ENCODE assay signal across 20 mouse cellular contexts in genomic region chr8:108183296-108183695, GRCm38 (mm10).
DNase-seq lines count a peak whose midpoint lies in the region; ATAC-seq and TF ChIP-seq lines count a peak whose summit lies in the region.
"Had no signal": no experiment of that assay in that cellular context is flagged by ENCODE, and none has a peak within 500 bp of the region (broad histone marks: within the 10 kb centered on the region; RNA-seq: fewer than 3 reads in every experiment).

No protein-coding gene starts in this region.

- DNase-seq in midbrain, embryonic 10.5 days (ENCODE audit: low spot score), result no peak
- DNase-seq in midbrain, postnatal 0 days (ENCODE audit: low spot score), result no peak
- DNase-seq in thymus, postnatal 25 days, result no peak
- no peak for DNase-seq in thymus, postnatal 0 days (ENCODE audit: low spot score)
- DNase-seq: adrenal gland, postnatal 14 days; cerebellum, adult 11-12 months; cerebellum, adult 9-10 months; cerebellum, postnatal 36 days; heart, adult 18-20 months; heart, postnatal 10 days; heart, postnatal 4 days had no signal

- no peaks in the 10 kb centered on the region for H3K9me3 ChIP-seq in hindbrain, embryonic 13.5 days
- no peaks in the 10 kb centered on the region for H3K9me3 ChIP-seq in hindbrain, embryonic 12.5 days (replicated peaks)
- H3K9me3 ChIP-seq in midbrain, embryonic 13.5 days, result no peaks in the 10 kb centered on the region
- H3K9me3 ChIP-seq in midbrain, embryonic 10.5 days (replicated peaks), result no peaks in the 10 kb centered on the region
- no peaks in the 10 kb centered on the region for H3K9me3 ChIP-seq in midbrain, postnatal 0 days (ENCODE audit: low read length)
- H3K9me3 ChIP-seq: embryonic facial prominence, embryonic 12.5 days; forebrain, embryonic 15.5 days; heart, embryonic 10.5 days; hindbrain, embryonic 15.5 days had no signal

- ATAC-seq in hindbrain, embryonic 13.5 days (ENCODE audit: low FRiP score), result no peak
- no peak for ATAC-seq in hindbrain, embryonic 12.5 days (ENCODE audit: low FRiP score)
- ATAC-seq in midbrain, embryonic 13.5 days, result no peak
- ATAC-seq in midbrain, postnatal 0 days (ENCODE audit: low FRiP score), result no peak
- ATAC-seq: activated CD4-positive, CD25-positive, alpha-beta regulatory T cell, adult 4 months; forebrain, embryonic 15.5 days; Patski had no signal

- H3K27ac ChIP-seq in hindbrain, embryonic 13.5 days, result peak overlapping the region; percentile 63; the same call in 1 of the 2 replicates
- H3K27ac ChIP-seq in hindbrain, embryonic 12.5 days, result no peak overlapping the region
- peak overlapping the region; percentile 62 for H3K27ac ChIP-seq in midbrain, embryonic 13.5 days
- H3K27ac ChIP-seq in midbrain, embryonic 10.5 days (replicated peaks), result no peak overlapping the region
- H3K27ac ChIP-seq in midbrain, postnatal 0 days (ENCODE audit: low read depth, low read length), result 0 out of 2 replicates have a peak overlapping the region, but pooled peaks have one; percentile 7
- H3K27ac ChIP-seq: embryonic facial prominence, embryonic 12.5 days; forebrain, embryonic 15.5 days; heart, embryonic 10.5 days had no signal

- no peak overlapping the region for H3K9ac ChIP-seq in hindbrain, embryonic 13.5 days
- H3K9ac ChIP-seq in hindbrain, embryonic 12.5 days, result no peak overlapping the region
- H3K9ac ChIP-seq in midbrain, embryonic 13.5 days (replicated peaks), result no peak overlapping the region
- H3K9ac ChIP-seq in midbrain, postnatal 0 days (replicated peaks; ENCODE audit: low read length, poor library complexity, severe bottlenecking), result no peak overlapping the region
- H3K9ac ChIP-seq: embryonic facial prominence, embryonic 12.5 days; forebrain, embryonic 15.5 days; hindbrain, embryonic 15.5 days had no signal

- peaks cover 13% of the 10 kb centered on the region for H3K4me1 ChIP-seq in hindbrain, embryonic 13.5 days (replicated peaks)
- H3K4me1 ChIP-seq in hindbrain, embryonic 12.5 days, result 0 out of 2 replicates have a peak, but pooled peaks cover 2% of the 10 kb centered on the region
- H3K4me1 ChIP-seq in midbrain, embryonic 13.5 days (replicated peaks), result 0 out of 2 replicates have a peak, but pooled peaks cover 10% of the 10 kb centered on the region
- H3K4me1 ChIP-seq in midbrain, embryonic 10.5 days, result peaks cover 13% of the 10 kb centered on the region
- H3K4me1 ChIP-seq in midbrain, postnatal 0 days (ENCODE audit: insufficient read depth, low read length), result no peaks in the 10 kb centered on the region
- H3K4me1 ChIP-seq: embryonic facial prominence, embryonic 12.5 days; forebrain, embryonic 15.5 days; heart, embryonic 10.5 days; hindbrain, embryonic 15.5 days had no signal

- no peak overlapping the region for H3K4me3 ChIP-seq in hindbrain, embryonic 13.5 days
- H3K4me3 ChIP-seq in hindbrain, embryonic 12.5 days, result no peak overlapping the region
- H3K4me3 ChIP-seq in midbrain, embryonic 13.5 days (replicated peaks), result no peak overlapping the region
- no peak overlapping the region for H3K4me3 ChIP-seq in midbrain, embryonic 10.5 days
- H3K4me3 ChIP-seq in midbrain, postnatal 0 days (ENCODE audit: low read depth, low read length), result no peak overlapping the region
- H3K4me3 ChIP-seq: embryonic facial prominence, embryonic 12.5 days; forebrain, embryonic 15.5 days; heart, embryonic 10.5 days; hindbrain, embryonic 15.5 days had no signal

- TF ChIP-seq CTCF in midbrain, postnatal 0 days (IDR thresholded peaks at IDR 0.05), result no peak

- no peak overlapping the region for H3K4me2 ChIP-seq in hindbrain, embryonic 13.5 days
- no peak overlapping the region for H3K4me2 ChIP-seq in hindbrain, embryonic 12.5 days (replicated peaks)
- H3K4me2 ChIP-seq in midbrain, embryonic 13.5 days (replicated peaks), result no peak overlapping the region
- no peak overlapping the region for H3K4me2 ChIP-seq in midbrain, postnatal 0 days (ENCODE audit: low read depth, low read length, poor library complexity, severe bottlenecking)
- H3K4me2 ChIP-seq: embryonic facial prominence, embryonic 12.5 days; forebrain, embryonic 15.5 days; hindbrain, embryonic 15.5 days had no signal

- no peaks in the 10 kb centered on the region for H3K27me3 ChIP-seq in hindbrain, embryonic 13.5 days
- H3K27me3 ChIP-seq in hindbrain, embryonic 12.5 days, result no peaks in the 10 kb centered on the region
- no peaks in the 10 kb centered on the region for H3K27me3 ChIP-seq in midbrain, embryonic 13.5 days
- H3K27me3 ChIP-seq in midbrain, embryonic 10.5 days (ENCODE audit: low read depth, poor library complexity, severe bottlenecking), result no peaks in the 10 kb centered on the region
- no peaks in the 10 kb centered on the region for H3K27me3 ChIP-seq in midbrain, postnatal 0 days (ENCODE audit: insufficient read depth, low read length)
- H3K27me3 ChIP-seq: embryonic facial prominence, embryonic 12.5 days; forebrain, embryonic 15.5 days; hindbrain, embryonic 15.5 days; Patski had no signal

- H3K36me3 ChIP-seq in hindbrain, embryonic 13.5 days, result no peaks in the 10 kb centered on the region
- H3K36me3 ChIP-seq in hindbrain, embryonic 12.5 days, result no peaks in the 10 kb centered on the region
- no peaks in the 10 kb centered on the region for H3K36me3 ChIP-seq in midbrain, embryonic 13.5 days
- no peaks in the 10 kb centered on the region for H3K36me3 ChIP-seq in midbrain, embryonic 10.5 days
- H3K36me3 ChIP-seq in midbrain, postnatal 0 days (ENCODE audit: insufficient read depth, low read length), result no peaks in the 10 kb centered on the region
- H3K36me3 ChIP-seq: embryonic facial prominence, embryonic 12.5 days; forebrain, embryonic 15.5 days; heart, embryonic 10.5 days; hindbrain, embryonic 15.5 days had no signal

- WGBS in hindbrain, embryonic 13.5 days, result 80% methylated on average over 4 of the region's 4 CpGs
- WGBS in hindbrain, embryonic 12.5 days, result 87% methylated on average over 4 of the region's 4 CpGs
- WGBS in midbrain, embryonic 13.5 days, result 67% methylated on average over 4 of the region's 4 CpGs
- 85% methylated on average over 4 of the region's 4 CpGs for WGBS in midbrain, embryonic 10.5 days
- 67% methylated on average over 4 of the region's 4 CpGs for WGBS in midbrain, postnatal 0 days

Comparison
In these comparisons a context has a peak if more than half of its experiments do, and no peak if none do; other contexts are left out.
1. H3K27ac ChIP-seq: peak in hindbrain, embryonic 13.5 days (single experiment), midbrain, embryonic 13.5 days (single experiment) and midbrain, postnatal 0 days (single experiment); none in hindbrain, embryonic 12.5 days (single experiment) and midbrain, embryonic 10.5 days (single experiment).